Comparison of ENCODE assay signal across 11 mouse cellular contexts in genomic region chr4:40784556-40785169, GRCm38 (mm10). TPM values are rescaled to one million over a fixed set of nuclear protein-coding genes. Genes with fewer than 3 reads are reported as not detected.
DNase-seq lines count a peak whose midpoint lies in the region; ATAC-seq lines count a peak whose summit lies in the region.
"Had no signal": no experiment of that assay in that cellular context is flagged by ENCODE, and none has a peak within 500 bp of the region (broad histone marks: within the 10 kb centered on the region; RNA-seq: fewer than 3 reads in every experiment).

No protein-coding gene starts in this region.

- no peaks in the 10 kb centered on the region for H3K9me3 ChIP-seq in hindbrain, embryonic 16.5 days (ENCODE audit: control insufficient read depth, low read length)
- no peaks in the 10 kb centered on the region for H3K9me3 ChIP-seq in intestine, embryonic 15.5 days
- H3K9me3 ChIP-seq: liver, embryonic 13.5 days had no signal

- H3K4me1 ChIP-seq in hindbrain, embryonic 16.5 days (ENCODE audit: control insufficient read depth, insufficient read depth, low read depth, low read length), result no peaks in the 10 kb centered on the region
- H3K4me1 ChIP-seq in intestine, embryonic 15.5 days (replicated peaks), result peaks cover 7% of the 10 kb centered on the region

- intact Hi-C loops in heart, postnatal 25 days (cut with DNase I), result no loop called here

- DNase-seq in adrenal gland, postnatal 10 days, result peak; percentile 58
- no peak for DNase-seq in adrenal gland, adult 18-20 months (ENCODE audit: low spot score in 2 of 2)
- DNase-seq in heart, postnatal 25 days (ENCODE audit: low spot score), result peak; percentile 74
- peak; percentile 64 for DNase-seq in lung, postnatal 10 days
- no peak for DNase-seq in thymus, postnatal 10 days (ENCODE audit: low spot score in 2 of 2)
- DNase-seq: cerebellum, adult 9-10 months; forebrain, postnatal 0 days; liver, embryonic 13.5 days had no signal

- no peaks in the 10 kb centered on the region for H3K27me3 ChIP-seq in hindbrain, embryonic 16.5 days (replicated peaks; ENCODE audit: control insufficient read depth, insufficient read depth, low read length)
- no peaks in the 10 kb centered on the region; the same call in 1 of the 2 replicates for H3K27me3 ChIP-seq in intestine, embryonic 15.5 days (replicated peaks)
- H3K27me3 ChIP-seq: liver, embryonic 13.5 days had no signal

- no peak overlapping the region for H3K4me2 ChIP-seq in hindbrain, embryonic 16.5 days (ENCODE audit: low read length)
- H3K4me2 ChIP-seq in intestine, embryonic 15.5 days (replicated peaks), result no peak overlapping the region
- H3K4me2 ChIP-seq: liver, embryonic 13.5 days had no signal

- WGBS in hindbrain, embryonic 16.5 days, result 73% methylated on average over 10 of the region's 10 CpGs
- WGBS in intestine, embryonic 15.5 days, result 66% methylated on average over 10 of the region's 10 CpGs

- no peak overlapping the region for H3K9ac ChIP-seq in hindbrain, embryonic 16.5 days (ENCODE audit: low read depth, low read length)
- no peak overlapping the region for H3K9ac ChIP-seq in intestine, embryonic 15.5 days
- H3K9ac ChIP-seq: forebrain, postnatal 0 days; liver, embryonic 13.5 days had no signal

- no peak overlapping the region for H3K4me3 ChIP-seq in hindbrain, embryonic 16.5 days (ENCODE audit: low read length)
- H3K4me3 ChIP-seq in intestine, embryonic 15.5 days (replicated peaks), result no peak overlapping the region
- H3K4me3 ChIP-seq: liver, embryonic 13.5 days had no signal

- H3K36me3 ChIP-seq in hindbrain, embryonic 16.5 days (ENCODE audit: control insufficient read depth, insufficient read depth, low read length), result no peaks in the 10 kb centered on the region
- no peaks in the 10 kb centered on the region for H3K36me3 ChIP-seq in intestine, embryonic 15.5 days
- H3K36me3 ChIP-seq: liver, embryonic 13.5 days had no signal

- ATAC-seq in common myeloid progenitor, adult 5-6 weeks (replicated peaks; ENCODE audit: low read depth, poor library complexity, severe bottlenecking), result peak; percentile 34
- no peak for ATAC-seq in hindbrain, embryonic 16.5 days
- no peak for ATAC-seq in intestine, embryonic 15.5 days
- ATAC-seq: forebrain, postnatal 0 days had no signal

- H3K27ac ChIP-seq in hindbrain, embryonic 16.5 days (ENCODE audit: low read depth, low read length), result no peak overlapping the region
- H3K27ac ChIP-seq in intestine, embryonic 15.5 days, result no peak overlapping the region
- H3K27ac ChIP-seq: liver, embryonic 13.5 days had no signal

RNA-seq across cellular contexts. Expression of gene Smu1, which starts 26.9 kb away (rescaled TPM):
- total RNA-seq in adrenal gland, postnatal 10 days (2021), result 10 to 100 TPM; 57.2 to 62.3 TPM
- 10 to 100 TPM; 50.5 to 61.7 TPM for total RNA-seq in adrenal gland, adult 18-20 months (2021)
- 126 and 132 TPM in 2 replicates for total RNA-seq in common myeloid progenitor, adult 5-6 weeks (2017)
- total RNA-seq in heart, postnatal 25 days (2021), result 10 to 100 TPM; 31.5 to 31.8 TPM
- 119 and 120 TPM in 2 replicates for polyA plus RNA-seq in hindbrain, embryonic 16.5 days (2015; fragmentation: Nextera tagmentation; extraction: Ambion mirVana)
- 147 and 149 TPM in 2 replicates for polyA plus RNA-seq in intestine, embryonic 15.5 days (2015; fragmentation: Nextera tagmentation; extraction: Ambion mirVana)

Comparison
In these comparisons a context has a peak if more than half of its experiments do, and no peak if none do; other contexts are left out.
1. DNase-seq: peak in adrenal gland, postnatal 10 days (single experiment), heart, postnatal 25 days (single experiment) and lung, postnatal 10 days (single experiment); none in adrenal gland, adult 18-20 months (0 of 2) and thymus, postnatal 10 days (0 of 2).